Mouse (Mus musculus) heart, embryonic 14.5 days (tissue): ENCODE measurements around the gene Gen1. TPM values are rescaled to one million over a fixed set of nuclear protein-coding genes. Genes with fewer than 3 reads are reported as not detected.
A peak's percentile ranks its signal among the peaks of the same experiment; 100 is the strongest.

Experiments used
- ATAC-seq: fragments of 200-750 bp; cut with Nextera tagmentation; 2 replicates; pipeline ENCODE4 v1.8.0; 2017; ENCODE audit warnings: low read depth, moderate TSS enrichment; ENCODE audit not compliant: insufficient number of reproducible peaks, insufficient read depth, low FRiP score
- H3K27ac ChIP-seq, 2 experiments: fragments of 200-500 bp in 1 of 2; fragments of 300-500 bp in 1 of 2; sonication (generic) in 1 of 2; replicated peaks in 1 of 2; 2 replicates each; pipeline ENCODE4 v1.5.1; 2012 to 2014; ENCODE audit warnings: low read depth in 2 of 2, low read length in 2 of 2, control low read depth in 1 of 2, mild to moderate bottlenecking in 1 of 2, mixed read lengths in 1 of 2; ENCODE audit not compliant: control insufficient read depth in 1 of 2, insufficient read depth in 1 of 2
- H3K27me3 ChIP-seq: fragments of 300-500 bp; sonication (generic); 2 replicates; pipeline ENCODE4 v1.6.1; 2014; ENCODE audit warnings: mild to moderate bottlenecking, low read length, control low read depth; ENCODE audit not compliant: control insufficient read depth, insufficient read depth
- H3K36me3 ChIP-seq: fragments of 300-500 bp; sonication (generic); 2 replicates; pipeline ENCODE4 v1.6.1; 2014; ENCODE audit warnings: mild to moderate bottlenecking, control low read depth, low read length, mixed read lengths; ENCODE audit not compliant: control insufficient read depth, insufficient read depth
- H3K4me1 ChIP-seq, 2 experiments: fragments of 200-500 bp in 1 of 2; fragments of 300-500 bp in 1 of 2; sonication (generic) in 1 of 2; 2 replicates each; pipeline ENCODE4 v1.6.1; 2012 to 2014; ENCODE audit warnings: low read length in 2 of 2, control low read depth in 1 of 2, mixed read lengths in 1 of 2; ENCODE audit not compliant: control insufficient read depth in 2 of 2, insufficient read depth in 2 of 2
- H3K4me2 ChIP-seq: fragments of 300-500 bp; sonication (generic); 2 replicates; pipeline ENCODE4 v1.6.1; 2014; ENCODE audit warnings: mild to moderate bottlenecking, low read length
- H3K4me3 ChIP-seq, 2 experiments: fragments of 200-500 bp in 1 of 2; fragments of 300-500 bp in 1 of 2; sonication (generic) in 1 of 2; 2 replicates each; pipeline ENCODE4 v1.5.1; 2012 to 2014; ENCODE audit warnings: low read length in 2 of 2, mild to moderate bottlenecking in 2 of 2, control low read depth in 1 of 2, low read depth in 1 of 2, moderate library complexity in 1 of 2; ENCODE audit not compliant: control insufficient read depth in 1 of 2, insufficient read depth in 1 of 2
- H3K9ac ChIP-seq: fragments of 300-500 bp; sonication (generic); 2 replicates; pipeline ENCODE4 v1.6.1; 2014; ENCODE audit warnings: mild to moderate bottlenecking, low read length
- H3K9me3 ChIP-seq: fragments of 300-500 bp; sonication (generic); 2 replicates; pipeline ENCODE4 v1.6.1; 2016; ENCODE audit warnings: low read length, control low read depth; ENCODE audit not compliant: control insufficient read depth
- WGBS: fragments of 180-500 bp; shearing (Covaris S2); extraction: QIAGEN DNeasy Blood & Tissue Kit; methylation state at CpG from one replicate; pipeline ENCODE4 v1.1.7; 2014; 5-methylcytosine and 5-hydroxymethylcytosine counted together
- polyA plus RNA-seq: library from polyadenylated mRNA; unstranded; fragments of >200 nt; fragmentation: Nextera tagmentation; extraction: Ambion mirVana; gene quantifications from 2 replicates; pipeline ENCODE4 v1.2.1, GENCODE M21; 2014

The Gen1 gene
- polyA plus RNA-seq, 1 experiment from 2014 or later, result 11.2 TPM

GRCm38 (mm10) chr12:11202476-11202875 is 63.1 kb downstream of the Gen1 start:
- H3K27ac ChIP-seq, result no peak overlapping the region
- H3K4me1 ChIP-seq, result peaks cover 13 to 22% of the 10 kb centered on the region in 2 experiments
- H3K4me2 ChIP-seq, result no peak overlapping the region
- no peaks in the 10 kb centered on the region for H3K27me3 ChIP-seq
- 88% methylated on average over 8 of the region's 8 CpGs for WGBS
- H3K9ac ChIP-seq, result no peak overlapping the region
- H3K36me3 ChIP-seq, result no peaks in the 10 kb centered on the region
- H3K9me3 ChIP-seq, result no peaks in the 10 kb centered on the region
- ATAC-seq, result no peak
- no peak overlapping the region for H3K4me3 ChIP-seq

- H3K4me3 ChIP-seq, result no peak overlapping the region
- H3K9ac ChIP-seq, result no peak overlapping the region
- H3K27ac ChIP-seq, result no peak overlapping the region
- no peaks in the 10 kb centered on the region for H3K27me3 ChIP-seq
- no peak overlapping the region for H3K4me2 ChIP-seq
- no peaks in the 10 kb centered on the region for H3K9me3 ChIP-seq
- no peak for ATAC-seq
- H3K4me1 ChIP-seq, result peaks cover 13 to 26% of the 10 kb centered on the region in 2 experiments
- no peaks in the 10 kb centered on the region for H3K36me3 ChIP-seq
- 91% methylated on average over 12 of the region's 12 CpGs for WGBS
Observed at GRCm38 (mm10) chr12:11200711-11201110, 64.9 kb downstream of the Gen1 start.

- no peak overlapping the region for H3K9ac ChIP-seq
- no peaks in the 10 kb centered on the region for H3K27me3 ChIP-seq
- ATAC-seq, result no peak
- no peak overlapping the region for H3K27ac ChIP-seq
- H3K9me3 ChIP-seq, result no peaks in the 10 kb centered on the region
- 65% methylated on average over 2 of the region's 2 CpGs for WGBS
- H3K4me1 ChIP-seq, result peaks cover 3 to 11% of the 10 kb centered on the region in 2 experiments
- H3K36me3 ChIP-seq, result no peaks in the 10 kb centered on the region
- no peak overlapping the region for H3K4me2 ChIP-seq
- no peak overlapping the region for H3K4me3 ChIP-seq
Observed at GRCm38 (mm10) chr12:11198551-11198950, 67.0 kb downstream of the Gen1 start.

- no peak overlapping the region for H3K4me2 ChIP-seq
- no peak for ATAC-seq
- WGBS, result 55% methylated on average over 4 of the region's 4 CpGs
- no peak overlapping the region for H3K4me3 ChIP-seq
- H3K27me3 ChIP-seq, result no peaks in the 10 kb centered on the region
- H3K36me3 ChIP-seq, result no peaks in the 10 kb centered on the region
- no peak overlapping the region for H3K9ac ChIP-seq
- peaks cover 0 to 6% of the 10 kb centered on the region in 2 experiments; a peak in 1 of 4 replicates for H3K4me1 ChIP-seq
- H3K27ac ChIP-seq, result no peak overlapping the region
- no peaks in the 10 kb centered on the region for H3K9me3 ChIP-seq
Observed at GRCm38 (mm10) chr12:11198026-11198425, 67.6 kb downstream of the Gen1 start.

GRCm38 (mm10) chr12:11196830-11197229 is 68.8 kb downstream of the Gen1 start:
- Histone ChIP-seq H3K9me3 (no peaks in the 10 kb centered on the region), H3K4me3 (no peak overlapping the region; a peak in 1 of 4 replicates), H3K9ac (no peak overlapping the region), H3K27ac (no peak overlapping the region), H3K4me2 (peak overlapping the region; percentile 61), H3K36me3 (no peaks in the 10 kb centered on the region), H3K27me3 (no peaks in the 10 kb centered on the region), H3K4me1 (peaks cover 0 to 4% of the 10 kb centered on the region in 2 experiments; a peak in 1 of 4 replicates)
- WGBS, result 40% methylated on average over 5 of the region's 5 CpGs
- no peak for ATAC-seq

GRCm38 (mm10) chr12:11196142-11196597 is 69.4 kb downstream of the Gen1 start:
- WGBS, result 8% methylated on average over 16 of the region's 19 CpGs

GRCm38 (mm10) chr12:11195031-11195430 is 70.6 kb downstream of the Gen1 start:
- H3K4me3 ChIP-seq, result no peak overlapping the region
- 91% methylated on average over 1 of the region's 1 CpGs for WGBS
- H3K27me3 ChIP-seq, result no peaks in the 10 kb centered on the region
- no peak overlapping the region for H3K27ac ChIP-seq
- peaks cover 0 to 4% of the 10 kb centered on the region in 2 experiments; a peak in 1 of 4 replicates for H3K4me1 ChIP-seq
- H3K36me3 ChIP-seq, result no peaks in the 10 kb centered on the region
- H3K4me2 ChIP-seq, result no peak overlapping the region
- no peak overlapping the region for H3K9ac ChIP-seq
- no peak for ATAC-seq
- no peaks in the 10 kb centered on the region for H3K9me3 ChIP-seq

More at GRCm38 (mm10) chr12:11196142-11196597, 69.4 kb downstream of the Gen1 start:
- Histone ChIP-seq H3K9ac (no peak overlapping the region; the same call in 1 of the 2 replicates), H3K27me3 (no peaks in the 10 kb centered on the region), H3K4me2 (peak overlapping the region; percentile 61), H3K4me3 (peak overlapping the region; percentile 15 to 17; a peak in 2 of 4 replicates), H3K4me1 (peaks cover 0 to 4% of the 10 kb centered on the region in 2 experiments; a peak in 1 of 4 replicates), H3K9me3 (no peaks in the 10 kb centered on the region), H3K27ac (no peak overlapping the region), H3K36me3 (no peaks in the 10 kb centered on the region)
- ATAC-seq, result no peak
